Mouse (Mus musculus) hindbrain, embryonic 16.5 days (tissue): ENCODE results near the gene Cstf3. TPM values are rescaled to one million over a fixed set of nuclear protein-coding genes. Genes with fewer than 3 reads are reported as not detected.
A peak's percentile ranks its signal among the peaks of the same experiment; 100 is the strongest.

Experiments
- ATAC-seq: fragments of 200-750 bp; cut with Nextera tagmentation; 2 replicates; pipeline ENCODE4 v1.8.0; 2017; ENCODE audit warnings: moderate TSS enrichment, moderate library complexity
- H3K27ac ChIP-seq: fragments of 300-500 bp; sonication (generic); 2 replicates; pipeline ENCODE4 v1.5.1; 2014; ENCODE audit warnings: low read depth, mild to moderate bottlenecking, control low read depth, low read length, moderate library complexity
- H3K27me3 ChIP-seq: fragments of 300-500 bp; sonication (generic); replicated peaks from 2 replicates; pipeline ENCODE4 v1.6.1; 2014; ENCODE audit warnings: low read length; ENCODE audit not compliant: control insufficient read depth, insufficient read depth
- H3K36me3 ChIP-seq: fragments of 300-500 bp; sonication (generic); 2 replicates; pipeline ENCODE4 v1.6.1; 2014; ENCODE audit warnings: mild to moderate bottlenecking, low read length, moderate library complexity, mixed read lengths; ENCODE audit not compliant: control insufficient read depth, insufficient read depth
- H3K4me1 ChIP-seq: fragments of 300-500 bp; sonication (generic); 2 replicates; pipeline ENCODE4 v1.6.1; 2014; ENCODE audit warnings: low read depth, low read length; ENCODE audit not compliant: control insufficient read depth, insufficient read depth
- H3K4me2 ChIP-seq: fragments of 300-500 bp; sonication (generic); 2 replicates; pipeline ENCODE4 v1.6.1; 2014; ENCODE audit warnings: mild to moderate bottlenecking, low read length, control low read depth, moderate library complexity
- H3K4me3 ChIP-seq: fragments of 300-500 bp; sonication (generic); 2 replicates; pipeline ENCODE4 v1.5.1; 2014; ENCODE audit warnings: mild to moderate bottlenecking, low read length, control low read depth, moderate library complexity
- H3K9ac ChIP-seq: fragments of 300-500 bp; sonication (generic); 2 replicates; pipeline ENCODE4 v1.6.1; 2014; ENCODE audit warnings: low read depth, mild to moderate bottlenecking, control low read depth, low read length, moderate library complexity
- H3K9me3 ChIP-seq: fragments of 300-500 bp; sonication (generic); 2 replicates; pipeline ENCODE4 v1.6.1; 2014; ENCODE audit warnings: mild to moderate bottlenecking, low read length, moderate library complexity; ENCODE audit not compliant: control insufficient read depth
- WGBS: fragments of 180-500 bp; shearing (Covaris S2); extraction: QIAGEN DNeasy Blood & Tissue Kit; methylation state at CpG from one replicate; pipeline ENCODE4 v1.1.7; 2014; 5-methylcytosine and 5-hydroxymethylcytosine counted together
- polyA plus RNA-seq: library from polyadenylated mRNA; unstranded; fragments of >200 nt; fragmentation: Nextera tagmentation; extraction: Ambion mirVana; gene quantifications from 2 replicates; pipeline ENCODE4 v1.2.1, GENCODE M21; 2015

Cstf3 gene
- polyA plus RNA-seq, 1 experiment from 2014 or later = 73.8 TPM

DNA sequence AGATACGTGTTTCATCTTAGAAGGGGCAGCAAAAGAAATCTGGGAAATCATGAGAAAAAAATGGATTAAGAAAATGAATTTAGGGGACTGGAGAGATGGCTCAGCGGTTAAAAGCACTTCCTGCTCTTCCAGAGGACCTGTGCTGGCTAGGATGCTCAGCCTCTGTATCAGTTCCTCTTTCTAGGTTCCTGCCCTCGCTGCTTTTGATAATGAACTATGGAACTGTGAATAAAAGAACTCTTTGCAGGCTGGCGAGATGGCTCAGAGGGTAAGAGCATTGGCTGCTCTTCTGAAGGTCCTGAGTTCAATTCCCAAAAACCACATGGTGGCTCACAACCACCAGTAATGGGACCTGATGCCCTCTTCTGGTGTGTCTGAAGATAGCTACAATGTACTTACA lies 100.4 kb downstream of the Cstf3 start:
- Histone ChIP-seq H3K4me1 (no peaks in the 10 kb centered on the region), H3K4me2 (no peak overlapping the region), H3K27me3 (no peaks in the 10 kb centered on the region), H3K4me3 (no peak overlapping the region), H3K9ac (no peak overlapping the region), H3K9me3 (no peaks in the 10 kb centered on the region), H3K36me3 (no peaks in the 10 kb centered on the region), H3K27ac (no peak overlapping the region)
- ATAC-seq = no peak
- WGBS = 79% methylated on average over 4 of the region's 4 CpGs

GRCm38 (mm10) chr2:104692551-104692950 lies 102.2 kb downstream of the Cstf3 start:
- no peak overlapping the region for H3K27ac ChIP-seq
- H3K4me3 ChIP-seq = no peak overlapping the region
- no peaks in the 10 kb centered on the region for H3K9me3 ChIP-seq
- H3K27me3 ChIP-seq = no peaks in the 10 kb centered on the region
- no peak overlapping the region for H3K4me2 ChIP-seq
- H3K9ac ChIP-seq = no peak overlapping the region
- 0 out of 2 replicates have a peak, but pooled peaks cover 4% of the 10 kb centered on the region for H3K36me3 ChIP-seq
- H3K4me1 ChIP-seq = no peaks in the 10 kb centered on the region
- 59% methylated on average over 2 of the region's 2 CpGs for WGBS
- ATAC-seq = no peak

DNA sequence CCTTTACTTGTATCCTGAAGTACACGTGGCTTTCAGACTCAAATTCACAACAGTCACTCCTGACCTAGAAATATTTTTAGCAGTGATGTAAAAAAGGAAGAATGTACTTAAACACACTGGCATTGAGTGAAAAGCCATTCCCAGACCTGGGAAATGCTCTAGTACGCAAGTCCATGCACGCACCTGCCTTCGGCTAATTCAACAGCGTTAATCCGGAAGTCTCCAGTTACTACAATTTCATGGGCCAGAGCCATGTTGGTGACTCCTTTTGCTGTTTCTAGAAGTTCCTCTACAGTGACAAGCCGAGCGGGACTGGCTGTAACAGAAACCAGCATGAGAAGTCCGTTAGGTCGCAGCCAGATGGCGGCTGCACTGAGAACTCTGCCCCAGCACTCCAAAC lies 109.3 kb downstream of the Cstf3 start:
- Histone ChIP-seq H3K4me1 (no peaks in the 10 kb centered on the region), H3K9ac (no peak overlapping the region), H3K27ac (no peak overlapping the region), H3K4me2 (no peak overlapping the region), H3K4me3 (no peak overlapping the region), H3K9me3 (no peaks in the 10 kb centered on the region), H3K27me3 (no peaks in the 10 kb centered on the region), H3K36me3 (0 out of 2 replicates have a peak, but pooled peaks cover 10% of the 10 kb centered on the region)
- ATAC-seq = no peak
- WGBS = 93% methylated on average over 11 of the region's 11 CpGs

DNA sequence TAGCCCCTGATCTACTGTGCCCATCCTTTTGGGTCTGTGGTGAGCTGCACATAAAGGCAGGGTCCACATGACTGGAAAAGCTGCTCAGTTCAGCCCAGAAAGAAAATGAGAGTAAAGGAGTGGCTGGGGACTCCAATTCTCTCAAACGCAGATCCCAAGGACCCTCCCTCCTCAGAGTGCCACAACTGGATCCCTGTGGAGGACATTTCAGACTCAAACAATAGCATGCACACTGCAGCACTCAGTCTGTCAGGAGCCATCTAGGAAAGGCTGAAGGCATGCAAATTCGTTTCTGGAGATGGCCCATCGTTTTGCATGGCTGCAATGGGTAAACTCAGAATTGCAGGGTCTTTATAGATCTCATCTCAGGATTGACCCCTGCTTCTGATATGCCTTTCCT lies 112.8 kb downstream of the Cstf3 start:
- Histone ChIP-seq H3K27me3 (no peaks in the 10 kb centered on the region), H3K4me3 (no peak overlapping the region), H3K9ac (no peak overlapping the region), H3K4me2 (no peak overlapping the region), H3K4me1 (no peaks in the 10 kb centered on the region), H3K9me3 (no peaks in the 10 kb centered on the region), H3K36me3 (peaks cover 5% of the 10 kb centered on the region), H3K27ac (no peak overlapping the region)
- 65% methylated on average over 3 of the region's 3 CpGs for WGBS
- ATAC-seq = no peak

DNA sequence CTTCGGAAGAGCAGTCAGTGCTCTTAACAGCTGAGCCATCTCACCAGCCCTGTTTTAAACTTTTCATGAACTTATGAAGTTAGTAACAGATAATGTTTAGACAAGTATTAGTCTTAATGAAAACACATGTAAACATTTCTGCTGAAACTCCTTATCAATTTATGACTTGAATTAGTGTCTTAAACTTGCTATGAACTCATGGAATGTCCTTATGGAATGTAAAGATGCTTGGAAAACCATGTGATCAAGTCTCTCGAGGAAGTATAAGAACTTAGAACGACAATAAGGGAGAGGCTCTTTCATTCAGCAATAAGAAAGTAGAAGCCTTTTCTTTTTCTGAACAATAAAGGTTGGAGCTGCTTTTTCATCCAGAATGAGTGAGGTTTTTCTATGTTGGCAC lies 114.0 kb downstream of the Cstf3 start:
- no peak for ATAC-seq
- H3K9ac ChIP-seq = no peak overlapping the region
- no peaks in the 10 kb centered on the region for H3K4me1 ChIP-seq
- no peak overlapping the region for H3K27ac ChIP-seq
- H3K27me3 ChIP-seq = no peaks in the 10 kb centered on the region
- no peaks in the 10 kb centered on the region for H3K9me3 ChIP-seq
- 84% methylated on average over 3 of the region's 3 CpGs for WGBS
- H3K4me3 ChIP-seq = no peak overlapping the region
- H3K4me2 ChIP-seq = no peak overlapping the region
- H3K36me3 ChIP-seq = peaks cover 5% of the 10 kb centered on the region

- Histone ChIP-seq H3K4me1 (peaks cover 17% of the 10 kb centered on the region), H3K4me3 (no peak overlapping the region), H3K9ac (no peak overlapping the region), H3K36me3 (peaks cover 2% of the 10 kb centered on the region), H3K27ac (no peak overlapping the region), H3K4me2 (no peak overlapping the region), H3K9me3 (no peaks in the 10 kb centered on the region), H3K27me3 (no peaks in the 10 kb centered on the region)
- ATAC-seq = no peak
- 58% methylated on average over 6 of the region's 6 CpGs for WGBS
These were observed 119.5 kb downstream of the Cstf3 start for GRCm38 (mm10) chr2:104709786-104710337.

GRCm38 (mm10) chr2:104710670-104711370 lies 120.5 kb downstream of the Cstf3 start:
- Histone ChIP-seq H3K9ac (no peak overlapping the region), H3K9me3 (no peaks in the 10 kb centered on the region), H3K36me3 (no peaks in the 10 kb centered on the region; the same call in 1 of the 2 replicates), H3K4me2 (peak overlapping the region; percentile 89), H3K27me3 (no peaks in the 10 kb centered on the region), H3K4me1 (peaks cover 17% of the 10 kb centered on the region), H3K27ac (no peak overlapping the region), H3K4me3 (peak overlapping the region; percentile 73)
- 0 out of 2 replicates have a peak, but pooled peaks have one; percentile 12 for ATAC-seq
- 12% methylated on average over 6 of the region's 6 CpGs for WGBS

DNA sequence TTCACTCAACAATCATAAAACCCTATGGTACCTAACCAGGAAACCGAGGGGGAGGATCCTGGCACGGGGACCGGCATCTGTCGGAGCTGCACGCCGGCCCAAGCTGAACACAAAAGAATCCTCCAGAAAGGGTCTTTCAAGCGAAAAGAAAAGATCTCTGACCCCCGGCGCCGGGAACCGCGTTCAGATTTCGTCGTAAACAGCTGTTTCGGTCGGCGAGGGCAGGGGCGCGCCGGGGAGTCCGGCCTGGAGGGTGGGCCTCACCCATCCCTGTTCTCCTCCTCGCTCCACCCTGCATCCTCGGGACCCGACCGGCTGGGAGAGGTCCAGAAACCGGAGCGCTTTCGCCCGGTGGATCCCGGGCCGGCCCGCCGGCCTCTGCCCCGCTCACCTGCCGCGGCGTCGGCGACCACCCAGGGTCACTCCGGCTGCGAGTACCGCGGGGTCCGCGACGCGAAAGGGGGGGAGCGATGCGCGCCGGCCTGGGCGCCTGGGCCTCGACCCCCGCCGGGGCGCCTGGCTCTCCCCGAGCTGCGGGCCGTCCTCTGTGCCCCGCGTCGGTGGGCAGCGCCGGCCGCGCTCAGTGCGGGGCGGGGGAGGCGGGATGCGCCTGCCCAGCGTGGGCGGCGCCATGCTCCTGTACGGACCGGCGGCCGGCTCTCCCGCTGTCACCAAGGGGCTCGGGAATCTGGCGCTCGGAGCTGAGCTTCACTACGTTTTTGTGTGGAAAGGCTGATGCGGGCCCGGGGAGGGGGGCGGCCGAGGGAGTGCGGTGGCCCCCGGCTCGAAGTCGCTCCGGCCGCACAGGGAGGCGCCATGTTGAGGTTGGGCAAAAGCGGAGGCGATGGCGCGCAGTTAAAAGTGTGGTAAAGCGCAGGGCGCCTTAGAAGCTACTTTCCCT lies 121.5 kb downstream of the Cstf3 start, which contains the start of gene Tcp11l1:
TSS of gene Tcp11l1 (minus strand) at position 585 of the 901 bp plus-strand sequence.
- Histone ChIP-seq H3K36me3 (no peaks in the 10 kb centered on the region), H3K4me2 (peak within 1 kb of the TSS; percentile 89), H3K4me1 (peaks cover 17% of the 10 kb centered on the region), H3K27ac (peak within 1 kb of the TSS; percentile 84), H3K9ac (peak within 1 kb of the TSS; percentile 91), H3K27me3 (no peaks in the 10 kb centered on the region), H3K4me3 (peak within 1 kb of the TSS; percentile 73), H3K9me3 (no peaks in the 10 kb centered on the region)
- WGBS = under 1% methylated on average over 68 of the region's 99 CpGs
- ATAC-seq = peak; percentile 97

DNA sequence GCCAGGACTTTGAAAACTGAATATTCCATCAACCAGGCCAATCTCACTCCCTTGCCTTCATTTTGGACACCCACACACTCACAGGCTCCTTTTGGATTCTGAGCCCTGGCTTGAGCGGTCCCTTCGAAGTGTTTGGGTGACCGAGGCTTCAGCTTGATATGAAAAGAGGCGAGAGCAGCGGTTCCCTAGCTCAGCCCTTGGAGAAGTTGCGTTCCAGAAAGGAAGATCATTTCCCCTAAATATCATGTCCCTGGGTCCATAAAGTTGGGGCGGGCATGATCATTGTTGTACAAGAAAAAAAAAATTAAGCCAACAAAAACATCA lies 122.1 kb downstream of the Cstf3 start:
- peak overlapping the region; percentile 73 for H3K4me3 ChIP-seq
- peak overlapping the region; percentile 89 for H3K4me2 ChIP-seq
- H3K4me1 ChIP-seq = peaks cover 17% of the 10 kb centered on the region
- H3K36me3 ChIP-seq = no peaks in the 10 kb centered on the region
- no peaks in the 10 kb centered on the region for H3K27me3 ChIP-seq
- ATAC-seq = no peak
- peak overlapping the region; percentile 84 for H3K27ac ChIP-seq
- 1% methylated on average over 7 of the region's 7 CpGs for WGBS
- peak overlapping the region; percentile 91 for H3K9ac ChIP-seq
- H3K9me3 ChIP-seq = no peaks in the 10 kb centered on the region
